Mouse (Mus musculus) CD4-positive helper T cell, adult 2 months (primary cell): ENCODE data around the gene Cdk8.

Experiments
- DNase-seq: peaks from one replicate; pipeline ENCODE4 v3.0.0-alpha.2; 2012; ENCODE audit warnings: low read depth, missing footprints, low spot score

Cdk8 gene

DNA sequence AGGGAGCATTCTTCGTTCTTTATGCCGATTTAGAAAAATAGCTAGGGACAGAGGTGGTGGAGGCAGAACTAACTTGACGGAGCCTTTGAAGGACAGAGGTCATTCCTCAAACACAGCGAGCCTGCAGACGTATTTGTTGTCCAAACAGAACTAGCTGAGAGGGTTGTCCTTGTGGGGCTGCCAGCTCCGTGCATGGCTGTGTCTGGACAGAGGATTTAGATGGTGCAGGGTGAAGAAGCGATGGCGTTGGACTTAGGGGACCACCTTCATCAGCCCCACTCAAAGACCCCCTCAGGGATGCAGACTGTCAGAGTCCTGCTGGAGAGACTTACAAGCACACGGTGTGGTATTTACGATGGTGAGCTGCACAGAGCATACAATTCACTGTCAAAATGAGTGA, 97.9 kb downstream of the Cdk8 start:
- DNase-seq = no peak

DNA sequence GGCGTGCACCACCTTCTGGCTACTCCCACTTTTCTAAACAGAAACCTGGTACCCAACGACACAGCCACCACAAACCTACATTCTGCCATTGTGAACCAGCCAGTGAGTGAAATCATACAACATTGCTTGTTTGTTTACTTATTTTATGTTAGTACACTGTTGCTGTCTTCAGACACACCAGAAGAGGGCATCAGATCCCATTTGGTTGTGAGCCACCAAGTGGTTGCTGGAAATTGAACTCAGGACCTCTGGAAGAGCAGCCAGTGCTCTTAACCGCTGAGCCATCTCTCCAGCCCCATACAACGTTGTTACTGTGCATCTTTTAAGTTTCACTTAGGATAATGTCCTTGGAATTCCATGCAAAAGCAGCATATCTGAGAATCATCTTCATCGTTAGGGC, 98.5 kb downstream of the Cdk8 start:
- no peak for DNase-seq

DNA sequence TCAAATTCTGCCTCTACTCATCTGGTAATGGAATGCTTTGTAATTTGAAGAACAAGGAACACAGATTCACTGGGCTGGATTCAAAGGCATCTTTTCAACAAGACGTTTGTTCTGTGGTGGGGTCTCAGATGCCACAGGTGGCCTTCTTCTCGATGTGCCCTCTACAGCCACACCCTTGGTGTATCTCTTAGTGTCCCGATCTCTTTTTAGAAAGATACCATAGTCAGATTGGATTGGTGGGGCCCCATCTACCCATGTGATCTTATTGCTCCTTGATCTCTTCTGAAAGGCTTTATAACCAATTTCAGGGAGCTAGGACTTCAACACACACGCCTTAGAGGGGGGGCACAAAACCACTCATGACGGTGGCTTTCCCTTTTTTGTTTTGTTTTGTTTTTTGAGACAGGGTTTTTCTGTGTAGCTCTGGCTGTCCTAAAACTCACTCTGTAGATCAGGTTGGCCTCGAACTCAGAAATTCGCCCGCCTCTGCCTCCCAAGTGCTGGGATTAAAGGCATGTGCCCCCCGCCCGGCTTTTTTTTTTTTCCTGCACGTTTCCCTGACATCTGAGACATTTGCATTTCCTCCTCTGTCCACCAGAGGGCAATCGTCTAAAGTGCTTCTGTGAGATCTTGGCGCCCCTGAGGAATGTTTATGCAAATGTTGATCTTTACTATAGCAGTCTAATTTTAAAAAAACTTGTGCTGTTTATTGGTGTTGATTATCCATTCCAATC, 99.2 kb downstream of the Cdk8 start:
- DNase-seq = peak; percentile 21

DNA sequence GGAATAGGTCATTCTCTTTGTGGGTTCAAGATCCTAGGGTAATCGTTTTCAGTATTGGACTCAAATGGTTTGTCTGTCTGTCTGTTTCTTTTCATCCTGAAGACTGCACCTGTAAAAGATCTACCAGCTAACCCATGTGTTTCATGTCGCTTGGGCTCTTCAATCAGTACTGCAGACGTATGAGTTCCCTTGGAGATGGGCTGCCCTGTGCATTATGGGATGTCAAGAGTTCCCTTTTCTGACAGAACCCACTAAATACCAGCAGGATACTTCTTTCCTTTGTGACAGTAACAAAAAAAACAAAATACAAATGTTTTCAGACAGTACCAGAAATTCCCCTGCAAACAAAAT, 99.7 kb downstream of the Cdk8 start:
- DNase-seq = no peak

DNA sequence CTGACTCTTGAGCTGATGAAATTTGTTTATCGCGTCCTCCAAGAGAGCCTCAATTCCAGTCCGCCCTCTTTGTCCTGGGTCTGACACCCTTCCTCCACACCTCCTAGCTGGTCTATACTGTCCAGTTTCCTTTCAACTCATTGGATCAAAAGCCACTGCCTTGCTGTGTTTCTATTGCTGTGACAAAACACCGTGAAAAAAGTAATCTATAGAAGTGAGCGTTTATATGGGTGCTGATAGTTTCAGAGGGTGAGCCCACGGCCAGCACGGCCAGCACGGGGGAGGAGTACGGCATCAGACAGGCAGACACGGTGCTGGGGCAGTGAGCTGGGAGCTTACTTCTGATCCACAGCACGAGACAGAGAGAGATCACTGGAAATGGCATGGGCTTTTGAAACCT, 100.1 kb downstream of the Cdk8 start:
- DNase-seq = no peak

DNA sequence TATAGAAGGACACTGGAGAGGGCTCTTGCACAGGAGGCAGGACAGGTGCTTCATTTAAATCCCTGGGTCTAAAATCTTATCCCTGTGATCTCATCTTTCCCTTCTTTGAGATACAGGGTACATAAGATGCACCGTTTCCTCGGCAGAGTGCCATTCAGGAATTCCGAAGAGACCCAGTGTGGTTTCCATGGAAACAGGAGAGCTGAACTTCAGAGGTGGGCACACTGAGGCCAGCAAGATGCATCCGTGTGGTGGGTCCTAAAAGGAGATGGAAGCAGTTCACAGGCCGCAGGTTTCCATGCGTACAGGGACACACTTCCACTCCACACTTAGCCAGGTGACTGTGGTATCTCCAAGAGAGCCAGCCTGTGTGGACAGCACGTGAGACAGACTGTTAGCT, 101.5 kb downstream of the Cdk8 start:
- no peak for DNase-seq

DNA sequence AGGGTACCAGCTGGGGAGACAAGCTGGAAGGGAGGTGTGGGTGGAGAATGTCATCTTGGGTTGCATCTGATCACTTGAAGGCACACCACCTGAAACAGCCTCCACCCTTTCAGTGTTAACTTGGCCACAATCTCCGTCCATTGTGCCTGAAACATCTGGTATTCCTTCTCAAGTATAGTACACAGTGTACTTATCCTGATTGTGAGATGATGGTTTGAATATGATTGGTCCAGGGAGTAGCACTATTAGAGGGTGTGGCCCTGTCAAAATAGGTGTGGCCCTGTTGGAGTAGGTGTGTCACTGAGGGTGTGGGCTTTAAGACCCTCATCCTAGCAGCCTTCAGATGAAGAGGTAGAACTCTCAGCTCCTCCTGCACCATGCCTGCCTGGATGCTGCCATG, 103.4 kb downstream of the Cdk8 start:
- no peak for DNase-seq

DNA sequence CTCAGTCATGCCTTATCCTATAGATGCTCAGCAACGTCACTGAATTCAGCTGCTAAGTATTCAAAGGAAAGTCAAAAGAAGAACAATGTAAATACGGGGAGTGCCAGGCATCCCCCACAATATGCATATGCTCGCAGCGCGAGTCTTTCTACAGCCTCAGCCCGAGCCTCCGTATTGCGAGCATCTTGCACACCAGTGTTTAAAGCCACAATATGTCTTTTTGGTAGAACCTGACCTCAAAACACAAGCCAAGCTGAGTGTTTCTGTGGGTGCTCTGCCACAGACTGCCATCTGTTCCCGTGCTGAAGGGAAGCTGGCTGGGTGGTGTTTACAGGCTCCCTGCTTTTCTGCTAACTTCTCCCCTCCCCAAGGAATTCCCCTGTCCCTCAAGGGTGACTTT, 107.0 kb downstream of the Cdk8 start:
- no peak for DNase-seq

DNA sequence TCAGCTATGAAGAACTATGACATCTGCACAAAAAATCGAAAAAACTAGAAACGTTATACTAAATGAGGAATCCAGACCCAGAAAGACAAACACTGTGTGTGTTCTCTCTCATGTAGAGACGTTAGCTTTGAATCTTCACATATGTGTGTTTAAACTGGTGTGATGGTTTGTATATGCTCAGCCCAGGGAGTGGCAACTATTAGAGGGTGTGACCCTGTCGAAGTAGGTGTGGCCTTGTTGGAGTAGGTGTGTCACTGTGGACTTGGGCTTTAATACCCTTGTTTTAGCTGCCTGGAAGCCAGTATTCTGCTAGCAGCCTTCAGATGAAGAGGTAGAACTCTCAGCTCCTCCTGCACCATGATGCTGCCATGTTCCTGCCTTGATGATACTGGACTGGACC, 109.0 kb downstream of the Cdk8 start:
- DNase-seq = no peak

DNA sequence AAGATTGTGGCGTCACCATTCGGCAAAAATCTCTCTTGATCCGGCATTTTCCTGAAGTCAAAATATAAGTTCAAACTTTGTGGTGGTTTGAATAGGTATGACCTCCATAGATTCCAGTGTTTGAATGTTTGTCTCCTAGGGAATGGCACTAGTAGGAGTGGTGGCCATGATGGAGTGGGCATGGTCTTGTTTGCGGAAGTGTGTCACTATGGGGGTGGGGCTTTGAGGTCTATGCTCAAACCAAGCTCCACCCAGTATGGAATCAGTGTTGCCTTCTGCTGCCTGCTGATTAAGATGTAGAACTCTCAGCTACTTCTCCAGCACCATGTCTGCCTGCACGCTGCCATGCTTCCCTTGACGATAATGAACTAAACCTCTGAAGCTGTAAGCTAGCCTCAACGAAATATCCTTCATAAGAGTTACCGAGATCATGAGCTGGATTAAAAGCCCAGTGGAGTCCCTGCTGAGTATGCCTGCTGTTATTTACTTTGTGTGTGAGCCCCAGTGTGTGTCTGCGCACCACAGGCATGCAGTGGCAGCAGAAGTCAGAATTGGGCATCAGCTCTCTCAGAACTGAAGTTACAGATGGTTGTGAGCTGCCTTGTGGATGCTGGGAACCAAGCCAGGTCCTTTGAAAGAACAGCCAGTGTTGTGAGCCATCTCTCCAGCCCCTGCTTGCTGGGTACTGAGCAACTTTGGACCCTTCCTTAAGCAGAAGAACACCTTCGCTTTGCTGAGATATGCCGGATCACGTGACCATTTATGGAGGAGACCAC, 114.1 kb downstream of the Cdk8 start:
- no peak for DNase-seq

DNA sequence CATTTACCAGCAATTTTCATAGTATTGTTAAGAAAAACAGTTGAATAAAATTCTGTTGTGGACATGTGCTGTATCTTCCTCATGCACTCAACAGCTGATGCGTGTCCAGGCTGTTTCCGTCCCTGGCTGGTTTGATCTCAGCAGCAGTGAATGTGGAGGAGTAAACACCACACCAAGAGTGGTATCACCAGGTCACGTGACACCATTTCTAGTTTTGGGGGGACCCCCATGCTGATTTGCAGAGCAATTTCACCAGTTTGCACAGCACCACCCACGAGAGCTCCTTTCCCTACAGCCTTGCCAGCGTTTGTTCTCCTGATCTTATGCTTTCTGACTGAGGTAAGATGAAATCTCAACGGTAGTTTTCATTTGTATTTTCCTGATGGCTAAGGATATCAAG, 116.1 kb downstream of the Cdk8 start:
- no peak for DNase-seq

DNA sequence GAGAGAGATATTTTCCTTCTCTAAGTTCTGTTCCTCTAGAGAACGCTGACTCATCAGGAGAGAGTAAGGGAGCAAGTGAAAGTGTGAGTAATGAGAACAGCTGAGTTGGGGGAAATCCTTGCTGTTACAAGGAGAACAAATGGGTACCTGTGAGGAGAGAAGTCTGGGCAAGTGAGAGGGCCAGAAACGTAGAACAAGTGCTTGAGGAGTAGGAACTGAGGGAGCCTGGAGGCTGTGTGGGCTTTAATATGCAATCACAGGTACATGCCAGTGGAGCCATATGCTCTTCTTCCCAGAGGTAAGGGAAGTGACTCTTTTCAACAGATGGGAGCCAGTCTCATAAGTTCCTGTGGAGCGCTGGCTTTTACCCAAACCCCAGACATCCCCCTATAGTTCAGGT, 118.2 kb downstream of the Cdk8 start:
- no peak for DNase-seq

DNA sequence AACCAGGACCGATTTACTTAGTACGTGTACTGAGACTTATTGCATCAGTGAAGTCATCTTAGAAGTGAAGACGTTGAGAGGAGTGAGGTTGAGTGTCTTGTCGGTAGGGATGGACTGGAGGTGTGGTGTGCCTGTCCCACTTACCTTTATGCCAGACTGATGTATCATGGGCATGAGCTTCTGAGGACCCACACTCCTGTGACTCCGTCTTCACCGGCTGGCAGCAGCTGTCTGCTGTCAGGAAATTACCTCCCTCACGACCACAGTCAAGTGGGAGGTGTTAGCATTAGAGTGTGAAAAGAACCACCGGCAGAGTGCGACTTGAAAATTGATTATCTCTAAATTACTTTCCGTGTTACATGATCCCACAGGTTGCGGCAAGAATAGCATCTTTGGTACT, 119.8 kb downstream of the Cdk8 start:
- no peak for DNase-seq

DNA sequence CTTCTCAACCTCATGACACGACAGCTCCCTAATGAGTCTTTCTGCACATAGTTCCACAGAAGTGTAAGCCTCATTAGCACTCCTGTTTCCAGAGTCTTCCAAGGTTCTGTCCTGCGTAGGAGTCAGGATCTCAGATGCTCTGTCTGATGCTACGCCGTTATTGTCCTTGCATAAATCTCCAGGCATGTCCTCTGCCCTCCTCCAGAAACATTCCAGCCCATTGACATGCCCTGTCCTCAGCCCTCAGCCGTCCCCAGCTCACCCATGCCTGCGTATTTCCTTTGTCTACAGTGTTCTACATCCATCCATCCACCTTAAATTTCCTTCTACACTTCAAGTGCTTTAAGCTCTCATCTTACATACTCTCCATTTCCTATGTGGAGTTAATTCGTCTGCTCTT, 121.0 kb downstream of the Cdk8 start:
- DNase-seq = no peak
